Mouse (Mus musculus) myocyte (in vitro differentiated cells): Measurements from ENCODE around the gene Nufip1.

Experiments used
- CEBPB ChIP-seq: IDR thresholded peaks from 2 replicates; pipeline ENCODE4 v1.6.1; 2011; ENCODE audit warnings: mild to moderate bottlenecking, moderate library complexity; ENCODE audit not compliant: poor library complexity, insufficient read depth, severe bottlenecking
- POLR2A ChIP-seq: IDR thresholded peaks from one replicate; pipeline ENCODE4 v1.6.1; 2011; ENCODE audit warnings: low read depth, mild to moderate bottlenecking, control low read depth, moderate library complexity; ENCODE audit not compliant: insufficient read length
- TCF12 ChIP-seq: IDR thresholded peaks from one replicate; pipeline ENCODE4 v1.6.1; 2011; ENCODE audit warnings: mild to moderate bottlenecking, control low read depth; ENCODE audit not compliant: poor library complexity, insufficient read depth, severe bottlenecking
- TCF3 ChIP-seq: IDR thresholded peaks from one replicate; pipeline ENCODE4 v1.6.1; 2011; ENCODE audit warnings: low read depth, control low read depth; ENCODE audit not compliant: insufficient read length
- USF1 ChIP-seq: IDR thresholded peaks from one replicate; pipeline ENCODE4 v1.6.1; 2011; ENCODE audit warnings: low read depth, mild to moderate bottlenecking, control low read depth, moderate library complexity

- TF ChIP-seq POLR2A (no peak), TCF3 (no peak), CEBPB (no peak), USF1 (no peak), TCF12 (no peak)
Observed at GRCm38 (mm10) chr14:76177230-76177629, 66.5 kb downstream of the Nufip1 start.
